Mouse (Mus musculus): ENCODE data around the gene Gm364.

- TF ChIP-seq CTCF (IDR thresholded peaks at IDR 0.05; ENCODE audit: low read depth) = no peak
- no peak for TF ChIP-seq EP300 (optimal IDR thresholded peaks at IDR 0.05)
These were observed 36.0 kb upstream of the Gm364 start for GRCm38 (mm10) chrX:57372965-57373364.
